ENCODE assay signal across 18 mouse cellular contexts in genomic region chr1:106503407-106503806, GRCm38 (mm10).
"Had no signal": no experiment of that assay in that cellular context is flagged by ENCODE, and none has a peak within 500 bp of the region (broad histone marks: within the 10 kb centered on the region; RNA-seq: fewer than 3 reads in every experiment).

No protein-coding gene starts in this region.

- H3K36me3 ChIP-seq: kidney, embryonic 15.5 days; limb, embryonic 13.5 days; liver, embryonic 12.5 days; liver, embryonic 15.5 days; lung, embryonic 15.5 days; neural tube, embryonic 13.5 days had no signal

- H3K4me2 ChIP-seq: kidney, embryonic 15.5 days; limb, embryonic 13.5 days; liver, embryonic 12.5 days; liver, embryonic 15.5 days; lung, embryonic 15.5 days; midbrain, embryonic 11.5 days; neural tube, embryonic 13.5 days had no signal

- H3K9ac ChIP-seq: kidney, embryonic 15.5 days; limb, embryonic 13.5 days; liver, embryonic 12.5 days; liver, embryonic 15.5 days; lung, embryonic 15.5 days; neural tube, embryonic 13.5 days had no signal

- H3K4me1 ChIP-seq: kidney, embryonic 15.5 days; liver, embryonic 12.5 days; liver, embryonic 15.5 days; lung, embryonic 15.5 days; neural tube, embryonic 13.5 days had no signal

- DNase-seq: kidney, adult 8-10 months; kidney, postnatal 10 days; kidney, postnatal 36 days; liver; lung, adult 18-20 months; lung, postnatal 10 days; lung, postnatal 36 days; midbrain, embryonic 14.5 days; thymus, adult 18-20 months; thymus, postnatal 36 days had no signal

- H3K27me3 ChIP-seq: kidney, embryonic 15.5 days; limb, embryonic 13.5 days; liver, embryonic 12.5 days; liver, embryonic 15.5 days; lung, embryonic 15.5 days; neural tube, embryonic 13.5 days had no signal

- H3K4me3 ChIP-seq: kidney, embryonic 15.5 days; limb, embryonic 13.5 days; liver, embryonic 12.5 days; liver, embryonic 15.5 days; lung, embryonic 15.5 days; myocyte; neural tube, embryonic 13.5 days had no signal

- H3K9me3 ChIP-seq: kidney, embryonic 15.5 days; limb, embryonic 13.5 days; liver, embryonic 12.5 days; liver, embryonic 15.5 days; lung, embryonic 15.5 days; neural tube, embryonic 13.5 days had no signal

- ATAC-seq: liver, embryonic 12.5 days had no signal

- H3K27ac ChIP-seq: kidney, embryonic 15.5 days; limb, embryonic 13.5 days; liver, embryonic 12.5 days; liver, embryonic 15.5 days; lung, embryonic 15.5 days; neural tube, embryonic 13.5 days had no signal
